Mouse (Mus musculus): ENCODE measurements around the gene Anks6. TPM values are rescaled to one million over a fixed set of nuclear protein-coding genes. Genes with fewer than 3 reads are reported as not detected.
A peak's percentile ranks its signal among the peaks of the same experiment; 100 is the strongest.

Gene Anks6
- total RNA-seq, 4 experiments from 2014 or later = 19.5 to 30.3 (median 23.8) TPM

DNA sequence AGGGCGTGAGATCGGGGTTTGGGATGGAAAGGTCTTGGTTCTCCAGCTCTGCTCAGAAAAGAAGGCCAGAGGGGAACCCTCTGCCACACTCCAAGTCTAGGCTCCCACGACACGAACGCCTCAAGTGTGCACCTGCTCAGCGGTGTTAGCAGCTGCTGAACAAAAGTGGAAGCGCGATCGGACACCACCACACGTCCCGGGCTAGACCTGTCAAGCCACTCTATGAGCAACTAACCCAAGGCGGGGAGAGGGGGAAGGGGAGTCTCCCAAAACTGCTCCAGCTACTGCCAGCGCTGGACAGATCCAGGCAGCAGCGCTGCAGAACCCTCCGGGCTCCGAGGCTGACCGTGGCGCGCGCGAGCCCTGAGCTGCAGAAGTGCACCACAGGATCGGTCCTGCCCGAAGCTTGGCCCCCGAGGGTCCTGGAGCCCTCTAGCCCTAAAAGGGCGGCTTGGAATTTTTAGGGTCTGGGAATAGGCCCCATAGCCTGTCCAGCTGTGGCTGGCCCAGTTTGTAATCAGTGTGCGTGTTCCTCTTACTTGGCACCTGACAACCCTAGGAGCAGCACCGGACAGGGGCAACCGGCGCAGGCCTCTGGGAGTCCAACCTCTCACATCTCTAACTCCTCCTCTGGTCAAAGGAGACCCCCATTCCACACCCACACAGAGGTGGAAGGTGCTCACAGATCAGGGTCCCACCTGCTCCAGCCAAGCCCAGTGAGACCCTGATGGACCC lies 66.8 kb downstream of the Anks6 start:
- DNase-seq (ENCODE audit: low spot score in 2 of 2) = no peak

DNA sequence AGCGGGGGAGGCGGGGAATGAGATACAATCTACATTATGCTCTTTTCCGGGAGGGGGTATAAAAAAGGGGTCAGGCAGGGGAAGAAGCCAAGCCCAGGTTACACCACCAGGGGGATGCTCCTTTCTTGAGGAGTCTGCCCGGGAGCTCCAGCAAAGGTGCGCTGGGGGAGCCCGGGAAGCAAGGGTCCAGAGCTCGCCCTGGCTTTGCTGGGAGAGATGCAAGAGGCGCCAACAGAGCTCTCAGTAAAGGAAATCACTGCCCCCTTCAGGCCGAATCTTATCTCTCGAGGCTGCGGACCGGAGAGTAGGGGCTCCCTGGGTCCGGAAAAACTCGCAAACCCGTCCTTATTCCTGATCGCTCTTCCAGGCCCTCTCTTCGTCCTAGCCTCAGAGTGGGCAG lies 67.4 kb downstream of the Anks6 start:
- DNase-seq (ENCODE audit: low spot score in 2 of 2) = peak; percentile 67 to 71

DNA sequence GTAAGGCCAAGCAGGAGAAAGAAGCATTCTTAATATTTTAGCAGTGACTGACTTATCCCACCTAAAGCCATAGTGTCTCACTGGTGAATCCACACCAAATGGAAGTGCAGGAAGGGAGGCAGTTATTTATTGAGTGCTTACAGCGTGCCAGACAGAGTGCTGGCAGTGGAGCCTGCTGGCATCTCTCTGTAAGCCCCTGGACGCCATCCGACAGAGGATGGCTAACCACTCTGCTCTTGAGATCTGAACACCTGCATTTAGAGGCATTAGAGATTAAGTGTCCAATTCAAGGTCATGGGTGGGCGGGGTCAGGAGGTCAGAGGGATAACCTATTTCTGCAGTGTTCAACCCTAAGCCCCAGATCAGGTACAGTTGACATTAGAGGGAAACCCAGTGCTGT lies 68.4 kb downstream of the Anks6 start:
- DNase-seq (ENCODE audit: low spot score in 2 of 2) = no peak

DNA sequence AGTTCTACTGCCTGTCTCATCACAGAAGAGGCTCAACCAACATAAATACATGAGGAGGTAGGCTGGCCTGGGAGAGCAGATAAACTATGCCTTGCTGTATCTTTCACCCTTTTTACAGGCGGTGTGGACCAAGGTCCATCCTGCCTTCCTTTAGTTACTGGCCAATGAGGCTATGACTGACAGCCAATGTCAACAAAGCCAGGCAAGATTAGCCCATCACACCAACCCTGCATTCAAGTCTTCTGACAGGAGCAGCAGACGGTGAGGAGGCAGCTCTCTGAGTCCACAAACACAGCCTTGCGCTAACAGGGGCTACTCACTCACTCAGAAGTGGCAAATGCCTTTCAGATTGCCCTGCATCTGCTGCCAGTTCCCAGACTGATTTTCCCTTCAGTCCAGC lies 69.0 kb downstream of the Anks6 start:
- no peak for DNase-seq (ENCODE audit: low spot score in 2 of 2)

DNA sequence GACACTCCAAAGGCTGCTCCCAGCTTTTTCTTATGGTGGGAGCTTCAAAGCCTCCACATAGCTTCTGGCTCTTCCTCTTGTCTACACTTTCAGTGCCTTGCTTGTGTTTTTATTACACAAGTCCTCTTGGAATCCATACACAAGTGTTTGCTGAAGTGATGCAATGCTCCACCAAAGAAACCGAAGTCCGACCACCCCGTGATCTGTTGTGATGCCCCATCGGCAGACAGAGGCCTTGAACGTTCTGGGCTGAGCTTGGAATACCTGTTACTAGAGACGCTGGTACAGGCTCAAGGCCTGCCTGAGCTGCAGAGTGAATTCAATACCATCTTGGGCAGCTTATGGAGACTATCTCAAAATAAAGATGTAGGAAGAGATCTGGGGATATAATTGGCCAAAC lies 69.4 kb downstream of the Anks6 start:
- no peak for DNase-seq (ENCODE audit: low spot score in 2 of 2)

DNA sequence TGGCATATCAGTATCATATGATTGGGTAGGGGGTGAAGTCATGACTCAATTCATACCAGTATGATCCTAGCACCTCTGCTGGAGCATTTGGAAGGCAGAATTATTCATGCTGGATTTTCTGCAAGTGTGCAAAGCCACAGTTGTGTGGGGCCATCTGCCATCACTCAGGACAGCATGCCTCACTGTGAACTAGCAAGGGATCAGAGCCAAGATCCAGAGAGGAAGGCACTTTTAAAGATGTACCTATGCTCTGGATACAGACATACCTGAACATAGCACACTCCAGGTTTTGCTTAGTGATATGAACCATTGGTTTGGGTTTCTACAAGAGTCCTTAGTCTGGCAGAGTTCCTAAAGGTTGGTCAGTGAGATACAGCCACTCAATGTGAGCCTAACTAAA lies 71.2 kb downstream of the Anks6 start:
- DNase-seq (ENCODE audit: low spot score in 2 of 2) = no peak

DNA sequence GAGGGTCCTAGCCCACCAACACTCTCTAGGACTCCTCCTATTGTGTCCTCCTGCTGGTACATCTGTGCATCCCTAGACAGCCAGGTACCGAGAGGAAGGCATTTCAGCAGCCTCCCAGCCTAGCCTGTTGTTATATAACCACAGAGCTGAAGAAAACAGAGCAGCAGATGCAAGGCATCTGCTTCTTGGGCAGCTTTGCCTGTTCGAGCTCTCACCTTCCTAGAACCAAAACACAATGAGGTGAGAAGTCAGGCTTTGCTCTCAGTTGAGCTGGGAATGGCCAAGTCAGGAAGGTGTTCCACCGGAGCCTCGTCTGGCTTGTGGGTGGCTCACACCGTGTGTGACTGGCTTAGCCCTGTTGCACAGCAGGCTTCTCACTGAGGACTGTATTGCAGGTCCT lies 74.3 kb downstream of the Anks6 start:
- DNase-seq (ENCODE audit: low spot score in 2 of 2) = peak in 1 of 2 experiments; percentile 36

DNA sequence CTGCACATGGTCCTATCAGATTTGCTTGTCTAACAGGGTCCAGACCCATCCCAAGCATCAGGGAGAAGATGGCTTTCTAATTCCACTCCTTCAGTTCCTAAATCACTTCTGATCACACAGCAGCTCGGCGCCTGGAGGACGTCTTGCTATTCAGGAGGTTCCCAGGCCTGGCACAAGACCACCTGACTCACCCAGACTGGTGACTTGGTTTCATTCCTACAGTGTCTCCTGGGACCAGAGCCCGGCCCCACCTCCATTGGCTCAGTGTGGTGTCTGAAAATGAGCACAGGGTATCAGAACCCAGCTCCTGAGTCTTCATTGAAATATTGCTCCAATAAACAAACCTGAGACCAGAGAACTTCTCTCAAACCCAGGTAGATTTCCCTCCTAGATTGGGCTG lies 75.1 kb downstream of the Anks6 start:
- no peak for DNase-seq (ENCODE audit: low spot score in 2 of 2)

DNA sequence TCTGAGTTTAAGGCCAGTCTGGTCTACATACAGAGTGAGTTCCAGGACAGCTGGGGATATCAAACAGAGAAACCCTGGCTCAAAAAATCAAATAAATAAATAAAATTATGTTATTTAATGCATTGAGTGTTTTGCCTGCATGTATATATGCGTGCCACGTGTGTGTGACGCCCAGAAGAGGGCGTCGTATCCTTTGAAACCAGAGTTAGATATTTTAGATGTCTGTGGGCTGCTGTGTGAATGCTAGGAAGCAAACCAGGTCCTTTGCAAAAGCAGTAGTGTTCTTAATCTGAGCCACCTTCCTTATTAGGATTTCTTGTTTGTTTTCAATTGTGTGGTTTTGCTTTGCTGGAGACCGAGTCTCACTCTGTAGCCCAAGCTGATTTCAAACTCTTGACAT lies 78.9 kb downstream of the Anks6 start:
- DNase-seq (ENCODE audit: low spot score in 2 of 2) = no peak

DNA sequence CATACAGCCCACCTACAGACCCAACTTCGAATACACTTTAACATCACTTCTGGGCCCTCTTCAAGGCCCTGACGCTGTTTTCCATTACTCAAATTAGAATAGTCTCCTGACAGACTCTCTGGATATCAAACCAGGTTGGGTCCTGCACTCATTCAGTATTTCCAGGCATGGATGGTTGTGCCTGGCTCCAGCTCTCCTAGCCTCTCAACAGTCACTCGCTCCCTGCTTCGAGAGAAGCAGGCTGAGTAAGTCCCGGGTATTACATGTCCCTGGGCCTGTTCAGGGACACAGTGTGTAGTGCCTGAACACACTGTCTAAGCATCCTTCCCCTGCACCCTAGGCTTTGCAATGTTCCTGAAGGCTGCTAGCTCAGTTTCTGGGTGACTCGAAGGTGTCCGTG lies 80.1 kb downstream of the Anks6 start:
- DNase-seq (ENCODE audit: low spot score in 2 of 2) = no peak

DNA sequence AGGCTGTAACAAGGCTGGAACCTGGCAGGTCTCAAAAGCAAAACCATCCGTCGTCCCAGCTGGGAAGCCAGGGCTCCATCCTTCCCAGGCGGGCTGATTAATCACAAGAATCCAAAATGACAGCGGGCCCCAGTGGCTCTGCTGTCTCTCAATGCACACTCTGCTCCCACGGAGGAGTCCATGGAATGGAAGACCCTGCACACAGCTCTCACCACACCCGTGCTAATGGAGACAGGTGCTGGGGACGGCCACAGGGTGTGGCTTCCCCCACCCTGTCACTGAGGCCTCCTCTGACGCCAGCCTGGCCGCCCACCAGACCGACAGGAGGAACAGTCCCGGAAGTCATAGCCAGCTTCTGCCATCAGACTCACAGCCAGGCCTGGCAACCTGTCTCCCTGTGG lies 80.6 kb downstream of the Anks6 start:
- no peak for DNase-seq (ENCODE audit: low spot score in 2 of 2)

DNA sequence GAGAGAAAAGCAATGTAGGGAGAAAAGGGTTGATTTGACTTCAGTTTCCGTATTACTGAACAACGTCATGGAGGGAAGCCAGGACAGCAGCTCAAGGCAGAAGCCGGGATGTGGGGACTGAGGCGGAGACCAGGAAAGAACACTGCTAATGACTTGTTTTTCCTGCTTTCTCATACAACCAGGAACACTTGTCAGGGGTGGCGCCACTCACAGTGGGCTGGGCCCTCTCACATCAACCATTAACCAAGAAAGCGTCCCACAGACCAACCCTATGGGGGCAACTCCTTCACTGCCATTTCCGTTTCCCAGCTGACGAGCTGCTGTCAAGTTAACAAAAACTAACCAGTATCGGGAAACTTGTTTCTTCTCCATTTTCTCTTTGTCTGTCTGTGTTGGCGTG lies 83.9 kb downstream of the Anks6 start:
- DNase-seq (ENCODE audit: low spot score in 2 of 2) = no peak

DNA sequence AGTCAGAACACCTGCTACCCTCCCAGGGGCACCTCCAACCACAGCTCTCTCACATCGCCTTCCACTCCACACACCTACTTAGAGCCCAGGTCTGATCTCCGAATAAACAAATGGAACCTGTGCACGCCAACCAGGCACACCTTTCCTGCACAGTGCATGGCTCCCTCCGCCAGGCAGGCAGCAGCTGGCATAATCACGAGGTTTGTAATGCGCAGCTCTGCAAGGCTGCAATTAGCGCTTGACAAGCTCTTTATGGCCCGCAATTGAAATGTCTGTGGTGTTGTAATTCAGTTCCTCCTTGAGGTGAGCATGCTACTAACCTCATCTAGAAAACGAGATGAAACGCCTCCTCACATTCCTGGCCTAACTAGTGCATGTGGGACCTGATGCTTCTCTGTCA lies 89.2 kb downstream of the Anks6 start:
- DNase-seq (ENCODE audit: low spot score in 2 of 2) = no peak

DNA sequence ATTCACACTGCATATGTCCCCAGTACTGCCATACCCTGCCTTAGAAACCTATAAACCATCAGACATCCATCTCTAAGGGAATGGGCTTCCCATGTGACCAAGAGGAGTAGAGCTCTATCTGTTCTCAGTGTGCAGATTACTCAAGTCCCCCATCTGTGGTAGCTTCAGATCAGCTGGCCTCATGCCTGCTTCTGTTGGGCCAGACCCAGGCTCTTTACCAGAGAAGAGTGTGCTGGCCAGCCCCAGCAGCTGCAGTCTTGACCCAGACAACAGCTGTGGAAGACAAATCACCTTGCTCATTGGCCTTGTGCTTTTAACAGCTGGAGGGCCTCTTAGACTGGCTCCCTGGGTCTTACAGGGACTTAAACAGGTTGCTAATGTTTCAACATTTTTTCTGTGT lies 90.7 kb downstream of the Anks6 start:
- no peak for DNase-seq (ENCODE audit: low spot score in 2 of 2)

Other genes starting within 250 kb of the Anks6 start
- 100 to 1,000 TPM; 175 to 209 (median 187) TPM for gene Gabbr2, start 65.6 kb downstream of the Anks6 start, total RNA-seq (2022)
- gene Galnt12, start 34.5 kb upstream of the Anks6 start, total RNA-seq (2022) = 1 to 10 TPM in 3 of 4 experiments, under 1 TPM in 1; 0.87 to 1.7 (median 1.4) TPM
- 10 to 100 TPM in 1 of 4 experiments, 1 to 10 TPM in 3; 5.5 to 13.3 (median 5.7) TPM for gene Col15a1, start 150.7 kb upstream of the Anks6 start, total RNA-seq (2022)